Mouse (Mus musculus): Measurements from ENCODE around the gene Acrv1. TPM values are rescaled to one million over a fixed set of nuclear protein-coding genes. Genes with fewer than 3 reads are reported as not detected.
A peak's percentile ranks its signal among the peaks of the same experiment; 100 is the strongest.
"Not testable (repeated sequence)": the region's sequence is repeated elsewhere in the genome, so short reads cannot be mapped to it uniquely, and the experiment has no call there.

Gene Acrv1
- not detected for total RNA-seq (2021)
- long read RNA-seq, experiment 1 = 0 reads
- long read RNA-seq, experiment 2 = 0 reads

GRCm38 (mm10) chr9:36692920-36693319, at the start of gene Acrv1:
Acrv1 (plus strand) TSS chr9:36693220.
- Histone ChIP-seq H3K27ac (no peak within 1 kb of the TSS), H3K4me3 (no peak within 1 kb of the TSS)
- no peak for TF ChIP-seq CTCF (conservative IDR thresholded peaks at IDR 0.05)
- DNase-seq (ENCODE audit: low spot score in 2 of 2) = no peak

- not testable (repeated sequence) for DNase-seq (ENCODE audit: low spot score in 2 of 2); H3K4me3 ChIP-seq; H3K27ac ChIP-seq
These were observed 49.7 kb upstream of the Acrv1 start, which contains the start of gene A630095E13Rik for GRCm38 (mm10) chr9:36643276-36643675. A630095E13Rik (minus strand) TSS chr9:36643376.

GRCm38 (mm10) chr9:36681424-36681823, 11.6 kb upstream of the Acrv1 start:
- no peak for TF ChIP-seq CTCF (conservative IDR thresholded peaks at IDR 0.05)
- Histone ChIP-seq H3K27ac (no peak overlapping the region), H3K4me3 (no peak overlapping the region)
- DNase-seq (ENCODE audit: low spot score in 2 of 2) = no peak

- DNase-seq (ENCODE audit: low spot score in 2 of 2) = peak in 1 of 2 experiments; percentile 4
- TF ChIP-seq CTCF (conservative IDR thresholded peaks at IDR 0.05) = peak; percentile 66
- Histone ChIP-seq H3K4me3 (no peak overlapping the region), H3K27ac (no peak overlapping the region)
These were observed 5.7 kb upstream of the Acrv1 start for GRCm38 (mm10) chr9:36687329-36687728.

- no peak overlapping the region for H3K4me3 ChIP-seq
- no peak overlapping the region for H3K27ac ChIP-seq
- no peak for TF ChIP-seq CTCF (conservative IDR thresholded peaks at IDR 0.05)
- no peak for DNase-seq (ENCODE audit: low spot score in 2 of 2)
These were observed 1.3 kb downstream of the Acrv1 start for GRCm38 (mm10) chr9:36694276-36694675.

- no peak for TF ChIP-seq CTCF (conservative IDR thresholded peaks at IDR 0.05)
- no peak overlapping the region for H3K27ac ChIP-seq
- H3K4me3 ChIP-seq = no peak overlapping the region
- no peak for DNase-seq (ENCODE audit: low spot score in 2 of 2)
These were observed 12.9 kb downstream of the Acrv1 start for GRCm38 (mm10) chr9:36705923-36706322.

GRCm38 (mm10) chr9:36707304-36707703, 14.3 kb downstream of the Acrv1 start:
- no peak for DNase-seq (ENCODE audit: low spot score in 2 of 2)
- no peak for TF ChIP-seq CTCF (conservative IDR thresholded peaks at IDR 0.05)
- Histone ChIP-seq H3K27ac (no peak overlapping the region), H3K4me3 (no peak overlapping the region)

GRCm38 (mm10) chr9:36716624-36717023, 23.6 kb downstream of the Acrv1 start:
- peak in 1 of 2 experiments; percentile 4 for DNase-seq (ENCODE audit: low spot score in 2 of 2)
- Histone ChIP-seq H3K27ac (no peak overlapping the region), H3K4me3 (no peak overlapping the region)
- peak; percentile 72 for TF ChIP-seq CTCF (conservative IDR thresholded peaks at IDR 0.05)

- no peak for TF ChIP-seq CTCF (conservative IDR thresholded peaks at IDR 0.05)
- H3K27ac ChIP-seq = peak overlapping the region; percentile 91
- H3K4me3 ChIP-seq = peak overlapping the region; percentile 90
- peak; percentile 90 for DNase-seq (ENCODE audit: low spot score in 2 of 2)
These were observed 33.4 kb downstream of the Acrv1 start for GRCm38 (mm10) chr9:36726131-36727033.

- H3K4me3 ChIP-seq = peak within 1 kb of the TSS; percentile 90
- peak within 1 kb of the TSS; percentile 91 for H3K27ac ChIP-seq
- no peak for TF ChIP-seq CTCF (conservative IDR thresholded peaks at IDR 0.05)
- no peak for DNase-seq (ENCODE audit: low spot score in 2 of 2)
These were observed 34.2 kb downstream of the Acrv1 start, which contains the start of gene Chek1 for GRCm38 (mm10) chr9:36727034-36727755. Chek1 (minus strand) TSS chr9:36727065.

Other genes starting within 250 kb of the Acrv1 start
- not detected for gene Gm9513, start 217.6 kb upstream of the Acrv1 start, total RNA-seq (2021)
- not detected for gene Gm5615, start 151.3 kb upstream of the Acrv1 start, total RNA-seq (2021)
- gene Gm17689, start 110.6 kb upstream of the Acrv1 start, total RNA-seq (2021) = not detected
- gene A630095E13Rik, start 49.8 kb upstream of the Acrv1 start, total RNA-seq (2021) = not detected
- 1 to 10 TPM; 2.1 to 2.6 TPM for gene Chek1, start 33.8 kb downstream of the Acrv1 start, total RNA-seq (2021)
- gene Stt3a, start 74.5 kb downstream of the Acrv1 start, total RNA-seq (2021) = 10 to 100 TPM; 70.6 to 80.9 TPM
- 100 to 1,000 TPM in 1 of 2 experiments, 10 to 100 TPM in 1; 97.7 to 102 TPM for gene Ei24, start 104.2 kb downstream of the Acrv1 start, total RNA-seq (2021)
- gene Fez1, start 128.6 kb downstream of the Acrv1 start, total RNA-seq (2021) = 100 to 1,000 TPM; 274 to 276 TPM